ENCODE assay signal across 20 mouse cellular contexts in genomic region chr11:35110784-35111183, GRCm38 (mm10). TPM values are rescaled to one million over a fixed set of nuclear protein-coding genes. Genes with fewer than 3 reads are reported as not detected.
"Had no signal": no experiment of that assay in that cellular context is flagged by ENCODE, and none has a peak within 500 bp of the region (broad histone marks: within the 10 kb centered on the region; RNA-seq: fewer than 3 reads in every experiment).

No protein-coding gene starts in this region.

- H3K4me1 ChIP-seq: liver, embryonic 15.5 days; megakaryocyte, embryonic 14.5 days; midbrain, embryonic 13.5 days; midbrain, embryonic 15.5 days; neural tube, embryonic 12.5 days; stomach, embryonic 15.5 days had no signal

- H3K4me2 ChIP-seq: liver, embryonic 15.5 days; midbrain, embryonic 11.5 days; midbrain, embryonic 13.5 days; midbrain, embryonic 15.5 days; neural tube, embryonic 12.5 days; stomach, embryonic 15.5 days had no signal

- DNase-seq: liver, postnatal 0 days; lung, adult 2 months; lung, postnatal 14 days; lung, postnatal 36 days; right cerebral cortex, postnatal 14 days; thymus, adult 2 months; thymus, postnatal 25 days; thymus, postnatal 4 days had no signal

- H3K36me3 ChIP-seq: liver, embryonic 15.5 days; midbrain, embryonic 13.5 days; midbrain, embryonic 15.5 days; neural tube, embryonic 12.5 days; stomach, embryonic 15.5 days had no signal

- H3K9me3 ChIP-seq: liver, embryonic 15.5 days; megakaryocyte, embryonic 14.5 days; midbrain, embryonic 13.5 days; midbrain, embryonic 15.5 days; neural tube, embryonic 12.5 days; stomach, embryonic 15.5 days had no signal

- ATAC-seq: liver, postnatal 0 days; midbrain, embryonic 13.5 days; midbrain, embryonic 15.5 days had no signal

- H3K27ac ChIP-seq: liver, embryonic 15.5 days; macrophage; midbrain, embryonic 13.5 days; midbrain, embryonic 15.5 days; neural tube, embryonic 12.5 days; stomach, embryonic 15.5 days; stomach, postnatal 0 days had no signal

- H3K4me3 ChIP-seq: liver, embryonic 15.5 days; megakaryocyte, embryonic 14.5 days; midbrain, embryonic 13.5 days; midbrain, embryonic 15.5 days; neural tube, embryonic 12.5 days; stomach, embryonic 15.5 days had no signal

- H3K9ac ChIP-seq: liver, embryonic 15.5 days; liver, postnatal 0 days; midbrain, embryonic 13.5 days; midbrain, embryonic 15.5 days; neural tube, embryonic 12.5 days; stomach, embryonic 15.5 days had no signal

- H3K27me3 ChIP-seq: liver, embryonic 15.5 days; megakaryocyte, embryonic 14.5 days; midbrain, embryonic 15.5 days; neural tube, embryonic 12.5 days; stomach, embryonic 15.5 days had no signal

RNA-seq across cellular contexts. Expression of gene Slit3, which starts 10.2 kb away (rescaled TPM):
- total RNA-seq: megakaryocyte progenitor cell, adult 5-6 weeks; monocyte, adult 5-6 weeks; neutrophil, adult 5-6 weeks had no signal
- polyA plus RNA-seq: macrophage had no signal
